1 mouse cellular context compared by ENCODE assay signal in the genomic region with DNA sequence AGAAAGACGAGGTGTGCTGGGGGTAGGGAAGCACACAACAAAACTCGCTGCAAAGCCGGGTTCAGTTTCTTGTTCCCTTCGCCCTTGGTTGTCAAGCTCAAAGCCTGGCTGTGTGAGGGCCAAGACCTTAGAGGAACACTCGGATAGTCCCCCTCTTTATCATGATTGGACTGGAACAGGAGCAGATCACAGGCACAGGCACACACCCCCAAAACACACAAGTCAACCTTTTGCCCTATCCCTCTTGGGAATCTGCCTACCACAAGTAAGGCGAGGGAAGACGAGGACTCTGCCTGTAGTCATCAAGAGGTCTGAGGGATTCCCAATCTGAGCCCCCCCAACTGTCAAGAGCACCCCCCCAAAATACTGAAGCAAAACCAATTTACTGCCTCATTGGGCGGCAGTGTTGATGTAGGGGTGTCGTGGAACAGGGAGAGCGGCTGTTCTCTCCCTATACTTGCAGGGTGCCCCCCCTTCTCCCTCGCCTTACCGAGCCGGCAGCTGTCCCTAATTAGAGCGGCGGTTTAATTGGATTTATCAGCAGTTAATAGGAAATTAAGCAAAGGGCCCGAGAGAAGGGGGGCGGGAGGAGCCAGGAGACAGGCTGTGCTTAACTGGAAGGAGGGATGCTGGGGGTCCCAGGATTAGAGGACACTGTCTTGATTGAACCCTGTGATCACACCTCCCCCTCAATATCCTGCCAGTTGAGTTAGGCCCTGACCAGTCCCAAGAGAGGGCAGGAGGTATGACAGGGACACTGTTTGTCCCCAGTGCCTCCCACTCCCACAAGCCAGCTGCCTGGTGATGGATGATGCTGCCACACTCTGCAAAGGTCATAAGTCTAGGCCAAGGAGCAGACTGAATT.
A peak's percentile ranks its signal among the peaks of the same experiment; 100 is the strongest.
TF ChIP-seq lines count a peak whose summit lies in the region.

No protein-coding gene starts in this region.

TF ChIP-seq in MEL, 35 proteins besides CTCF, POLR2A, EP300 and RAD21:
- peak; percentile 16; the same call in 1 of the 2 replicates for TF ChIP-seq SIN3A (IDR thresholded peaks at IDR 0.05; ENCODE audit: low read length)
- no peak for TF ChIP-seq POLR2AphosphoS5 (IDR thresholded peaks at IDR 0.05; ENCODE audit: borderline replicate concordance, low read depth, low read length)
- no peak for TF ChIP-seq MXI1 (IDR thresholded peaks at IDR 0.05; ENCODE audit: low read depth, low read length)
- no peak for TF ChIP-seq ZKSCAN1 (IDR thresholded peaks at IDR 0.05; ENCODE audit: low read depth, low read length)
- TF ChIP-seq KAT2A (conservative IDR thresholded peaks at IDR 0.05; ENCODE audit: low read depth, low read length) = no peak
- no peak for TF ChIP-seq ZC3H11A (IDR thresholded peaks at IDR 0.05; ENCODE audit: low read depth, low read length)
- no peak for TF ChIP-seq NELFE (IDR thresholded peaks at IDR 0.05; ENCODE audit: low read depth, low read length)
